Mouse (Mus musculus) testis, adult 2 months (tissue): ENCODE results near the gene Sim1. TPM values are rescaled to one million over a fixed set of nuclear protein-coding genes. Genes with fewer than 3 reads are reported as not detected.

Experiments used
- H3K27ac ChIP-seq: fragments of 200-500 bp; 2 replicates; pipeline ENCODE4 v1.5.1; 2012; ENCODE audit warnings: low read depth, low read length; ENCODE audit not compliant: control insufficient read depth, insufficient read depth
- H3K27me3 ChIP-seq: fragments of 200-500 bp; 2 replicates; pipeline ENCODE4 v1.6.1; 2012; ENCODE audit warnings: mild to moderate bottlenecking, low read length, moderate library complexity; ENCODE audit not compliant: control insufficient read depth, insufficient read depth
- H3K36me3 ChIP-seq: fragments of 200-500 bp; 2 replicates; pipeline ENCODE4 v1.6.1; 2012; ENCODE audit warnings: mild to moderate bottlenecking, low read length; ENCODE audit not compliant: control insufficient read depth, insufficient read depth
- H3K4me1 ChIP-seq: fragments of 200-500 bp; 2 replicates; pipeline ENCODE4 v1.6.1; 2012; ENCODE audit warnings: low read length; ENCODE audit not compliant: control insufficient read depth, insufficient read depth
- H3K4me3 ChIP-seq: fragments of 200-500 bp; 2 replicates; pipeline ENCODE4 v1.5.1; 2012; ENCODE audit warnings: low read depth, mild to moderate bottlenecking, low read length, moderate library complexity, mixed read lengths; ENCODE audit not compliant: control insufficient read depth
- CTCF ChIP-seq: fragments of 200-500 bp; IDR thresholded peaks from 2 replicates; pipeline ENCODE4 v1.5.1; 2012; ENCODE audit warnings: low read depth, mild to moderate bottlenecking, inconsistent platforms, low read length, moderate library complexity; ENCODE audit not compliant: control insufficient read depth, insufficient read depth, insufficient replicate concordance
- POLR2A ChIP-seq: fragments of 200-500 bp; IDR thresholded peaks from 2 replicates; pipeline ENCODE4 v1.6.1; 2012; ENCODE audit warnings: low read depth, mild to moderate bottlenecking, inconsistent platforms, low read length, moderate library complexity; ENCODE audit not compliant: control insufficient read depth
- polyA plus RNA-seq: library from polyadenylated mRNA; depleted of rRNA; stranded (reverse); fragments of >200 nt; gene quantifications from 2 replicates; pipeline ENCODE4 v1.2.3, GENCODE M21; 2012; rRNA removed

Gene Sim1
- 0.04 and 0.23 TPM in 2 replicates for polyA plus RNA-seq

GRCm38 (mm10) chr10:50894170-50894991, at the start of gene Sim1:
Gene Sim1, plus strand, starts transcription at chr10:50894754.
- H3K27ac ChIP-seq: no peak within 1 kb of the TSS
- no peak; the same call in 1 of the 2 replicates for TF ChIP-seq POLR2A
- TF ChIP-seq CTCF: no peak
- H3K4me1 ChIP-seq: peaks cover 11% of the 10 kb centered on the region
- peaks cover 6% of the 10 kb centered on the region; the same call in 1 of the 2 replicates for H3K27me3 ChIP-seq
- H3K36me3 ChIP-seq: no peaks in the 10 kb centered on the region
- peak within 1 kb of the TSS; percentile 73 for H3K4me3 ChIP-seq

- no peaks in the 10 kb centered on the region for H3K36me3 ChIP-seq
- no peak overlapping the region for H3K27ac ChIP-seq
- TF ChIP-seq POLR2A: no peak
- TF ChIP-seq CTCF: no peak
- no peak overlapping the region for H3K4me3 ChIP-seq
- no peaks in the 10 kb centered on the region for H3K27me3 ChIP-seq
- no peaks in the 10 kb centered on the region for H3K4me1 ChIP-seq
Observed at GRCm38 (mm10) chr10:50868202-50868601, 26.4 kb upstream of the Sim1 start.

GRCm38 (mm10) chr10:50876952-50877351, 17.6 kb upstream of the Sim1 start:
- Histone ChIP-seq H3K36me3 (no peaks in the 10 kb centered on the region), H3K4me3 (no peak overlapping the region), H3K27me3 (no peaks in the 10 kb centered on the region), H3K4me1 (no peaks in the 10 kb centered on the region), H3K27ac (no peak overlapping the region)
- no peak for TF ChIP-seq POLR2A
- no peak for TF ChIP-seq CTCF

GRCm38 (mm10) chr10:50881476-50882069, 13.0 kb upstream of the Sim1 start:
- Histone ChIP-seq H3K4me3 (no peak overlapping the region), H3K36me3 (no peaks in the 10 kb centered on the region), H3K27me3 (no peaks in the 10 kb centered on the region), H3K27ac (no peak overlapping the region), H3K4me1 (no peaks in the 10 kb centered on the region)
- TF ChIP-seq CTCF (no peak), POLR2A (no peak)

GRCm38 (mm10) chr10:50882366-50882765, 12.2 kb upstream of the Sim1 start:
- H3K27me3 ChIP-seq: no peaks in the 10 kb centered on the region
- H3K27ac ChIP-seq: no peak overlapping the region
- no peaks in the 10 kb centered on the region for H3K36me3 ChIP-seq
- H3K4me3 ChIP-seq: no peak overlapping the region
- no peak for TF ChIP-seq CTCF
- no peak for TF ChIP-seq POLR2A
- no peaks in the 10 kb centered on the region for H3K4me1 ChIP-seq

- Histone ChIP-seq H3K4me3 (no peak overlapping the region), H3K4me1 (no peaks in the 10 kb centered on the region), H3K27me3 (no peaks in the 10 kb centered on the region), H3K27ac (no peak overlapping the region), H3K36me3 (no peaks in the 10 kb centered on the region)
- TF ChIP-seq POLR2A: no peak
- TF ChIP-seq CTCF: no peak
Observed at GRCm38 (mm10) chr10:50886305-50886704, 8.2 kb upstream of the Sim1 start.

- H3K4me3 ChIP-seq: no peak overlapping the region
- H3K36me3 ChIP-seq: no peaks in the 10 kb centered on the region
- H3K27ac ChIP-seq: no peak overlapping the region
- H3K27me3 ChIP-seq: no peaks in the 10 kb centered on the region; the same call in 1 of the 2 replicates
- no peak for TF ChIP-seq POLR2A
- no peak for TF ChIP-seq CTCF
- H3K4me1 ChIP-seq: peaks cover 11% of the 10 kb centered on the region
Observed at GRCm38 (mm10) chr10:50890621-50891020, 3.9 kb upstream of the Sim1 start.
